Mouse (Mus musculus) liver, adult 2 months (tissue): ENCODE data around the gene Doc2g. TPM values are rescaled to one million over a fixed set of nuclear protein-coding genes. Genes with fewer than 3 reads are reported as not detected.
"Not testable (repeated sequence)": the region's sequence is repeated elsewhere in the genome, so short reads cannot be mapped to it uniquely, and the experiment has no call there.

Experiments used
- DNase-seq: peaks from one replicate; pipeline ENCODE4 v3.0.0-alpha.2; 2011; ENCODE audit warnings: low read depth, low spot score; ENCODE audit errors: extremely low read depth
- H3K27ac ChIP-seq: fragments of 200-500 bp; replicated peaks from 2 replicates; pipeline ENCODE4 v1.5.1; 2012; ENCODE audit warnings: low read depth, mild to moderate bottlenecking, control low read depth, inconsistent platforms, low read length; ENCODE audit not compliant: insufficient read depth
- H3K27me3 ChIP-seq: fragments of 200-500 bp; 2 replicates; pipeline ENCODE4 v1.6.1; 2012; ENCODE audit warnings: mild to moderate bottlenecking, moderate library complexity, low read length, inconsistent platforms; ENCODE audit not compliant: control insufficient read depth, insufficient read depth
- H3K36me3 ChIP-seq: fragments of 200-500 bp; 2 replicates; pipeline ENCODE4 v1.6.1; 2012; ENCODE audit warnings: low read length, inconsistent platforms; ENCODE audit not compliant: control insufficient read depth, insufficient read depth
- H3K4me1 ChIP-seq: fragments of 200-500 bp; 2 replicates; pipeline ENCODE4 v1.6.1; 2011; ENCODE audit warnings: low read length; ENCODE audit not compliant: control insufficient read depth, insufficient read depth
- H3K4me3 ChIP-seq: fragments of 200-500 bp; 2 replicates; pipeline ENCODE4 v1.5.1; 2011; ENCODE audit warnings: low read depth, mild to moderate bottlenecking, control low read depth, low read length, moderate library complexity; ENCODE audit not compliant: insufficient read depth
- H3K79me2 ChIP-seq: fragments of 200-500 bp; 2 replicates; pipeline ENCODE4 v1.6.1; 2012; ENCODE audit warnings: inconsistent platforms, mild to moderate bottlenecking, low read length, moderate library complexity; ENCODE audit not compliant: control insufficient read depth, insufficient read depth
- H3K9ac ChIP-seq: fragments of 200-500 bp; 2 replicates; pipeline ENCODE4 v1.6.1; 2012; ENCODE audit warnings: low read depth, mild to moderate bottlenecking, control low read depth, inconsistent platforms, low read length
- CTCF ChIP-seq: fragments of 200-500 bp; IDR thresholded peaks from 2 replicates; pipeline ENCODE4 v1.5.1; 2011; ENCODE audit warnings: low read depth, low read length, control low read depth
- POLR2A ChIP-seq: fragments of 200-500 bp; IDR thresholded peaks from 2 replicates; pipeline ENCODE4 v1.6.1; 2011; ENCODE audit warnings: low read length, control low read depth; ENCODE audit not compliant: insufficient read depth; ENCODE audit errors: extremely low read depth
- WGBS: fragments of 180-500 bp; shearing (Covaris S2); methylation state at CpG from one replicate; pipeline ENCODE4 v1.1.7; 2018; 5-methylcytosine and 5-hydroxymethylcytosine counted together
- polyA plus RNA-seq: library from polyadenylated mRNA; depleted of rRNA; stranded (reverse); fragments of >200 nt; gene quantifications from 2 replicates; pipeline ENCODE4 v1.2.3, GENCODE M21; 2012
- total RNA-seq: library from RNA; depleted of rRNA; stranded (reverse); fragments of >200 nt; gene quantifications from 2 replicates; pipeline ENCODE4 v1.2.3, GENCODE M21; 2014

The Doc2g gene
- total and polyA plus RNA-seq, 2 experiments: 0.74 to 4.9 TPM

GRCm38 (mm10) chr19:3972229-3972628 is 30.9 kb upstream of the Doc2g start, which contains the start of gene Aldh3b2:
TSS of gene Aldh3b2 (plus strand) at chr19:3972328.
- H3K4me3 ChIP-seq: no peak within 1 kb of the TSS
- H3K9ac ChIP-seq: no peak within 1 kb of the TSS
- 80% methylated on average over 9 of the region's 9 CpGs for WGBS
- H3K27ac ChIP-seq: no peak within 1 kb of the TSS
- H3K79me2 ChIP-seq: no peaks in the 10 kb centered on the region
- H3K4me1 ChIP-seq: no peaks in the 10 kb centered on the region
- TF ChIP-seq POLR2A: no peak
- no peak for TF ChIP-seq CTCF
- no peak for DNase-seq
- no peaks in the 10 kb centered on the region for H3K36me3 ChIP-seq
- no peaks in the 10 kb centered on the region for H3K27me3 ChIP-seq

DNA sequence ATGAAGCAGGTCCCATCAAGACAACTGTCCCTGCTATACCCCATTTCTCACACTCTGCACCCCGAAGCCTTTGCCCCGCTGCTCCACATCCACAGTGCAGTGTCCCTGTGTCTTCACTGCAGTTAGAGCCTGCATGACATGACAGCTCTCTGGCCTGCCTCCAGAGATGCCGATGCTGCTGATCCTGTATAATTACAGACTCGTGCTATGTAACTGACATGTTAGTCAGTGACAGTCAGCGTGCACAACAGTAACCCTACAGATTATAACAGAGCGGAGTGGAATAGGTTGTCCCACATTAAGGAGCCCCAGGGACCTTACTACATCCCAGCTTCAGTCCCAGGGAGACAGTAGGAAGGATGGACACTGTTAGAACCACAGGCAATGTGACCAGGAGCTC is 28.5 kb upstream of the Doc2g start:
- H3K27ac ChIP-seq, H3K79me2 ChIP-seq, H3K36me3 ChIP-seq, H3K4me3 ChIP-seq, H3K4me1 ChIP-seq, DNase-seq, H3K9ac ChIP-seq, H3K27me3 ChIP-seq: not testable (repeated sequence)
- WGBS: 91% methylated on average over 6 of the region's 6 CpGs

DNA sequence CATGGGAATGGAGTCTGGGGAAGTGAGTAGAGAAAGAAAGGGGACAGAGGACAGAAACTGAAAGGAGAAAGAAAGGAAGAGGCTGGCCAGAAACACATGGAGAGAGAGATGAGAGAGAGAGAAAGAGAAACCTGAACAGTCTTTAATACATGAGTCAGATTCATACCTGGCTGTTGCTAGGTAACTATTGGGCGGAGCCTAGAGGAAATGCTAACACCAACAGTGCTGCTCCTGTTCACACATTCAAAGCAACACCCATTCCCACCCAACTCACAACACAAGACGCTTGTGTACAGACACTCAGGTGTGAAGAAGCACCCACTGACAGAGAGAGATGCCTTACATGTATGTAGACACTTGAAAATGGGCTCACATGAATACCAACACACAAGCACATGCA is 27.2 kb upstream of the Doc2g start:
- no peak overlapping the region for H3K27ac ChIP-seq
- H3K9ac ChIP-seq: no peak overlapping the region
- no peaks in the 10 kb centered on the region for H3K27me3 ChIP-seq
- H3K36me3 ChIP-seq: no peaks in the 10 kb centered on the region
- no peaks in the 10 kb centered on the region for H3K79me2 ChIP-seq
- H3K4me1 ChIP-seq: no peaks in the 10 kb centered on the region
- no peak for DNase-seq
- no peak overlapping the region for H3K4me3 ChIP-seq
- WGBS: 90% methylated on average over 2 of the region's 2 CpGs
- TF ChIP-seq POLR2A (no peak), CTCF (no peak)

GRCm38 (mm10) chr19:3980309-3980708 is 22.8 kb upstream of the Doc2g start:
- peak; percentile 64 for DNase-seq
- Histone ChIP-seq H3K4me3 (no peak overlapping the region), H3K27ac (no peak overlapping the region), H3K79me2 (no peaks in the 10 kb centered on the region), H3K9ac (no peak overlapping the region), H3K36me3 (no peaks in the 10 kb centered on the region), H3K27me3 (no peaks in the 10 kb centered on the region), H3K4me1 (peaks cover 10% of the 10 kb centered on the region)
- TF ChIP-seq CTCF (peak; percentile 58), POLR2A (no peak)
- WGBS: 12% methylated on average over 4 of the region's 4 CpGs

DNA sequence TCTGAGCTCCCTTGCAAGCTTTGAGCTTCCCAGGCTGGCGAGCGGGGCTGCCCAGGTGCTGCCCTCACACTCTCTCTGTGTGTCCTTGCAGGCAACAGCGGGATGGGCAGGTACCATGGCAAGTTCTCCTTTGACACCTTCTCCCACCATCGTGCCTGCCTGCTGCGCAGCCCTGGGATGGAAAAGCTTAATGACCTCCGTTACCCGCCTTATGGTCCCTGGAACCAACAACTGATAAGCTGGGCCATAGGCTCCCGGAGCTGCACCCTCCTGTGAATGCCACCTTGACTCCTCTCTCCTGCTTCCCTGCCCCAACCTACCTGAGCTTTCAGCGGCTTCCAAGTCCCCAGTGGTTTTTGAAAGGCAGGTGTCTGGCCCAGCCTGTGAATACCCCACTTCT is 22.2 kb upstream of the Doc2g start:
- Histone ChIP-seq H3K4me3 (no peak overlapping the region), H3K4me1 (peaks cover 16% of the 10 kb centered on the region), H3K79me2 (no peaks in the 10 kb centered on the region), H3K27me3 (no peaks in the 10 kb centered on the region), H3K9ac (no peak overlapping the region), H3K27ac (no peak overlapping the region), H3K36me3 (no peaks in the 10 kb centered on the region)
- 89% methylated on average over 9 of the region's 9 CpGs for WGBS
- TF ChIP-seq CTCF (no peak), POLR2A (no peak)
- DNase-seq: no peak

DNA sequence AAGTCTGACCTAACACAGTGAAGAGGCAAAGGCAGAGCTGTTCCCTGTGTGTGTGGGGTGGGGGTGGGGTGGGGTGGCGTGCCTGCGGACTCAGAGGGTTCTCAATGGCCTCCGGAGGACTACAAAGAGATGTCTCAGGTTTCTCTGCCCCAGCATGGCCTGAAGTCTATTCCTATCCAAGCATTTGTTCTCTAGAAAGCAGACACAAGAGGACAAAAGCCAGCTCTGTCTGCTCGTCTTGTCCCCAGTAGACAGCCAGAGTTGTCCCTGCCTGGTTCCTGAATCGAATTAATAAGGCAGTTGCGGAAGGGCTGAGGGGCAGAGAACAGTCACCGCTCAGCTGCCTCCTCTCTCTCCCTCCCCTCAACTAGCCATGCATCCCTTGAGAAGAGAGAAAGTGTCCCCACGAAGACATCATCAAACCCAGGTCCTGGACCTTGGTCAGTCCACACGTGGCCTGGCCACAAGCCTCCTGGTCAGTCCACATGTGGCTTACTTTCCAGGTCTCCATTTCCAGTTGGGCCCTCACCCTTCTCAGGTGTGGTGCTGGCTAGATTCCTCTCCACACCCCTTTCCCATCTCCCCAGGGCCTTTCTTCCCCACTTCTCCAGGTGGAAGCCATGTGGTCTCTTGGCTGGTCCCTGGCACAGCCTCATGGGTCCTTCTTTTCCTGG is 19.4 kb upstream of the Doc2g start:
- DNase-seq: peak; percentile 34
- Histone ChIP-seq H3K36me3 (peaks cover under 1% of the 10 kb centered on the region; the same call in 1 of the 2 replicates), H3K9ac (no peak overlapping the region), H3K4me1 (peaks cover 28% of the 10 kb centered on the region), H3K79me2 (no peaks in the 10 kb centered on the region), H3K4me3 (no peak overlapping the region), H3K27ac (no peak overlapping the region), H3K27me3 (no peaks in the 10 kb centered on the region)
- TF ChIP-seq CTCF: no peak
- TF ChIP-seq POLR2A: no peak
- 78% methylated on average over 9 of the region's 9 CpGs for WGBS
